Comparison of ENCODE assay signal across 8 mouse cellular contexts in the genomic region with DNA sequence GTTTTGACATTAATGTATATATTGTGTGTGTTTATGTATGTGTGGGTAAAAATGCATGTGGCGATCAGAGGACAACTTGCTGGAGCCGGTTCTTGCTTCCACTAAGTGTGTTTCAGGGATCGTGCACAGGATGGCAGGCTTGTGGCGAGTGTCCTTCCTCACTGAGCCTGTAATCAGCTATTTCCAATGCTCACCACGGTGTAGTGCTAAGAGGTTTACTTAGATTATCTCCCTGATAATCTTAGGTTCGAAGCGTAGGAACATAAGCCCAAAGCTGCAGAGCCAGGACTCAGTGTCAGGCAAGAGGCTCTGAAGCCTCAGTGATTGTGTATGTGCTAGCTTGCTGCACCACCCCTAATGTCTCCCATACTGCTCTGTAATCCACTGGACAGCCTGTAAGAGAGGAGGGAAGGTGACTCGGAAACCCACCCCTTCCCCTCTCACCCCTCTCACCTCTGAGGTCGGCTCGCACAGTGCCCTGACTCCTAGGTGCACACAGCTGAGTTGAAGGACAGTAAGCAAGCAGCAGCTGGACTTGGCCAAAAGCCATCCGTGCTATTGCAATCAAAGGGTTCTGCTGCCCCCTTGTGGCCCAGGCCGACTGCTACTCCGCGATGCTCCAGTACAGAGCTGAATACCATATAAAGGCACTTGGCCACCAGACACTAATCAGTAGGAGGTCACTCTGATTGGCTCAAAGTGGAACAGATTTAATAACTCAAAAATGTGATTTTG. TPM values are rescaled to one million over a fixed set of nuclear protein-coding genes. Genes with fewer than 3 reads are reported as not detected.
A peak's percentile ranks its signal among the peaks of the same experiment; 100 is the strongest.
DNase-seq lines count a peak whose midpoint lies in the region; ATAC-seq lines count a peak whose summit lies in the region.

No protein-coding gene starts in this region.

- DNase-seq in adrenal gland, adult (ENCODE audit: inconsistent age in 2 of 2, low spot score in 1 of 2), result peak; percentile 92 to 98
- DNase-seq in embryo, embryonic 10.5 days (ENCODE audit: low spot score), result peak; percentile 95
- peak; percentile 87 for DNase-seq in gastrocnemius, postnatal 25 days
- DNase-seq in left cerebral cortex, adult 9 months (ENCODE audit: low spot score in 2 of 2), result peak; percentile 73 to 93
- peak; percentile 93 to 95 for DNase-seq in right cerebral cortex, postnatal 10 days (ENCODE audit: low spot score in 2 of 2)
- peak; percentile 95 for DNase-seq in urinary bladder, postnatal 14 days (ENCODE audit: low spot score)

- ATAC-seq in inflammation-experienced regulatory T-cells, adult 6 months, result peak; percentile 48
- ATAC-seq in megakaryocyte progenitor cell, adult 5-6 weeks (replicated peaks; ENCODE audit: poor library complexity), result peak; percentile 77

RNA-seq across cellular contexts. Expression of a gene that starts 51.3 kb away (rescaled TPM):
- total RNA-seq in gastrocnemius, postnatal 25 days (2021), result 10 to 100 TPM; 65.8 to 74.1 TPM
- polyA plus RNA-seq in inflammation-experienced regulatory T-cells, adult 6 months (2017; shearing (Covaris generic)), result 1 to 10 TPM in 2 of 3 experiments, under 1 TPM in 1; 0.40 to 2.4 (median 1.3) TPM
- 3.9 and 4.6 TPM in 2 replicates for total RNA-seq in megakaryocyte progenitor cell, adult 5-6 weeks (2015)
- 4.7 and 5.2 TPM in 2 replicates for total RNA-seq in megakaryocyte progenitor cell, adult 5-6 weeks (2017)

Comparison
In these comparisons a context has a peak if more than half of its experiments do, and no peak if none do; other contexts are left out.
1. Peak in every context shown above with its lines: DNase-seq and ATAC-seq.
2. RNA of a gene that starts 51.3 kb away (total RNA-seq): 65.8 to 74.1 TPM in gastrocnemius, postnatal 25 days; 3.9 to 5.2 TPM in megakaryocyte progenitor cell, adult 5-6 weeks; every median in the first group is over 10 times any median in the second.